Mouse (Mus musculus): Measurements from ENCODE around the gene Tbpl2. TPM values are rescaled to one million over a fixed set of nuclear protein-coding genes. Genes with fewer than 3 reads are reported as not detected.

Gene Tbpl2
- total RNA-seq (2015; ENCODE audit: low replicate concordance), result not detected in 2 replicates
- not detected in 2 replicates for total RNA-seq (2017; ENCODE audit: low replicate concordance)

DNA sequence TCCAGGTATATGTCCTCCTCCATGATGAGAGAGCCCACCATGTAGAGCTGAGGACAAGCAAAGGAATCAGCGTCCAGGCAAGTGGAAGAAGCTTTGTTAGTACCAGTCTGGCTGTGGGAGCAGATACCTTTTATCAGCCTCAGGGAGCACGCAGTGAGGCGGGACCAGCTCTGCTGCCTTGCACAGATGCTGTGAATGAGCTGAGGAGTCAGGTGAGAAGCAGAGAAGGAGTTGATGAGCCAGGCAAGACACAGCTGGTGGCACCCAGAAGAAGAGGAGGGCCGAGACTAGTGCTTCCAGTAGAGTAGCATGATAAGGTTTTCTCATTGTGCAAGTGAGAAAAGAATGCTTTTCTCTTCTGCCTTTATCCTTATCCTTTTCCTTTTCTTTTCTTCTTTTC, at the start of gene Tbpl2:
Gene Tbpl2, minus strand, starts transcription at position 101 of the 400 bp plus-strand sequence.
- no peak for ATAC-seq (replicated peaks; ENCODE audit: low FRiP score, poor library complexity, severe bottlenecking)

DNA sequence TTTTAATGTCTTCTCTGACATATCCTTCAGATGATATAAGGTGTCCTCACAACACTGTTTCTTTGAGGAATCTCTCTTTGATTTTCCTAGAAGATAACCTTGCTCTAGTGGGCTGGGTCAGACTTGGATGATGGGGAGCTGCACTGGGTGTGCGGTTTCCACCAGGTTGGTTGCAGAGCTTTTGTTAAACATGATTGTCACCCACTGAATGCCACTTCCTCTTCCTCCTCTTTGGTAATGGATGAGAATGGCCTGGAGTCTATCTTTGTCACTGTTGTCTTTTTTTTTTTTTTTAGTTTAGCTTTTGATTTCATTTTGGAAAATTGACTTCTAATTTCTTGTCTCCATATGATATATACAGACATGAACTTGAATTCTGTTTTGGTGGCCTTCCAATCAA, 38.0 kb upstream of the Tbpl2 start:
- no peak for ATAC-seq (replicated peaks; ENCODE audit: low FRiP score, poor library complexity, severe bottlenecking)

DNA sequence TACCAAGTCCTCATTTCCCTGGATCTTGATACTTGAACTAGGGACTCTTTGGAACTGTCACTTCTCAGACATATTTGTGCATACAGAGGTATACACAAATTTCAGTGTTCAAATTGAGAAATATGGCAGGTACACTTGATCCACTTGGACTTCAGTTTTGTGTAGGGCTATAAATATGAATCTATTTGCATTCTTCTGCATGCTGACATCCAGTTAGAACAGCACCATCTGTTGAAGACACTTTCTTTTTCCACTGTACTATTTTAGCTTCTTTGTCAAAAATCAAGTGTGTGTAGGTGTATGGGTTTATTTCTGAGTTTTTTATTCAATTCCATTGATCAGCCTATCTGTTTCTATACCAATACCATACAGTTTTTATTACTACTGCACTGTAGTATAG, 12.7 kb upstream of the Tbpl2 start:
- ATAC-seq (replicated peaks; ENCODE audit: low FRiP score, poor library complexity, severe bottlenecking), result no peak

DNA sequence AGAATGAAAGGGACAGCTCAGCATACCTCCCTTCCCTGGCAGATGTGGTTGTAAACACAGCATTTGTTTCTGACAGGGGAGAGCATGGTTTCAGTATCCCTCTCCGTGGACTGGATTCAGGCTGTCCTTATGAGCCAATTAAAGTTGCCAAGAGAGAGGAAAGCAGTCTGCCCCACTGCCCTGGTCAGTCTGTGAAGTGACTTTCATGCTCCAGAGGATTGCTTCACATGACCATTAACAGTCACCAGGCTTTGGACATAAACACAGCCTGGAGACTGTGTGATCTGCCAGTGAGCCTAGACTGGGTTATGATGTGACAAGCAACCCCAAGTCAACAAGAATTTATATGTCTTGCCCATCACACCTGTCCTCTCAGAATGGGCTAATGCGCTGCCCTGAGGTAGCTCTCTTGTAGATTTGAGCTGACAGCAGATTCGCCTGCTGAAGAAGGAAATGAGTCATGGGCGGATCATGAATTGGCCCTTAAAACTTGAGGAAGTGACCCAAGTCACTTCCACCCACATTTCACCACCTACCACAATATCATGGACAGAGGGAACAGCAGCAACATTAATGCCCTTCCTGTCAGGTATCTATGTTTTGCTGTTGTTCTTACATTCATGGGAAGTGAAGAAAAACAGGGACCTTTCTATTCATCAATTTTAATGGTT, 7.4 kb upstream of the Tbpl2 start:
- ATAC-seq (replicated peaks; ENCODE audit: low FRiP score, poor library complexity, severe bottlenecking), result no peak

DNA sequence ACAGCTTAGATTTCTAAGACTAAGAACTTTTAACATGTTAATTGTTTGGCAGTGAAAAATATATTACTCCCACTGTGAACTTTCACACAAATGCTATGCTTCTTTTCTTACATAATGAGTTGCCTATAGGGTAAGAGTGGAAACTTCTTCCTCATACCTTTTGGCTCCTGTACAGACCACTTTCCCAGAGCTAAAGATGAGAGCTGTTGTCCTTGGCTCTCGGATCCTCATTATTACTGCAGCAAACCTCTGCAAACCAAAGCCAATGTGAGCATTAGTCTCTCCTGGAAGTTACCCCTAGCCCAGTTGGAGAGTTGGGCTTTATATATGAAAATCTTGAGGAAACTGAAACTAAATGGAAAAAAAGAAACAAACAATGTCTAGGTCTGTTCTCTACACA, 5.5 kb downstream of the Tbpl2 start:
- no peak for ATAC-seq (replicated peaks; ENCODE audit: low FRiP score, poor library complexity, severe bottlenecking)

DNA sequence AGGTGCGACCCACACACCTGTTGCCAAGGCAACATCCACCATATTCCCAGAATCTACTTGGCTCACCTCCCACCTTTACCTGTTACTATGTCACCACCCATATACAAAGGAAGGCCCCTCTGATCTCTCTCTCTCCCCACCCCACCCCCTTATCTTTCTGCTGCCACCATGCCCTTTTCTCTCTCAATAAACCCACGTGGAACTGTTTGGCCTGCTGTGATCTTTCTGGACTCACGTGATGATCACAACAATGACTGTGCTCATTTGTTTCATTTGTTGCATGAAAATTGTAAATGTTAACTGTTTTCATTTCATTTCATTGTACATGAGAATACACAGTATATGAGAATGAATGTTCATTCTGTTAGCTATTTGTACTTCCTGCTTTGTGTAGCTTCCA, 45.9 kb downstream of the Tbpl2 start:
- no peak for ATAC-seq (replicated peaks; ENCODE audit: low FRiP score, poor library complexity, severe bottlenecking)

DNA sequence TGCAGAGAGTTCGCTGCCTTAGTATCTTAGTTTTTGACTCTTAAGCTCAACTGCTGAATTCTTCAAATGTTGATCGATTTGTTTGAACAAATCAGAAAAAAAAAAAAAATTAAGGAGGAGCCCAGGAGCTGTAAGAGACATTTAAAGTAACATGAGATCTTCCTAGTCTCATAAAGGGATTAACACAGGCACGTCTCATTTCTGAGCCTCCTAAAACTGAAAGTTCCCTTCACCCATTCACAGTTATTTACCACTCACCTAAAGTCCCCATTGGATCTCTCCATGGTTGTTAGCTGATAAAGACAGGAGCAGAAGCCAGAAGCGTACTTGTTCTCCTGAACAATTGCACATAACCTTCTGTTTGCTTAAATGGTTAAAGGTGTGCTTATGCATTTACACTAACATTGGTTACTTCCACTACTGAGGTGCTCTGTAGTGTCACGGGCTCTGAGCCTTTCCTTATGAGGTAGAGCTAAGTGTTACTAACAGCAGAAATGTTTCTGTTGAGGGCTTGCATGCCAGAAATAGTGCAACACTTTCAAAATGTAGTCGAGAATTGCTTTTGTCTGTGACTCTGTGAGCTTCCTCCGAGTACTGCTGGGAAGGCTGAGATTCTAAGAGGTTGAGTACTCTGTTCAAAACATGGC, 46.9 kb downstream of the Tbpl2 start, which contains the start of gene Hnmt:
Gene Hnmt, minus strand, starts transcription at position 51 of the 647 bp plus-strand sequence.
- ATAC-seq (replicated peaks; ENCODE audit: low FRiP score, poor library complexity, severe bottlenecking), result no peak

DNA sequence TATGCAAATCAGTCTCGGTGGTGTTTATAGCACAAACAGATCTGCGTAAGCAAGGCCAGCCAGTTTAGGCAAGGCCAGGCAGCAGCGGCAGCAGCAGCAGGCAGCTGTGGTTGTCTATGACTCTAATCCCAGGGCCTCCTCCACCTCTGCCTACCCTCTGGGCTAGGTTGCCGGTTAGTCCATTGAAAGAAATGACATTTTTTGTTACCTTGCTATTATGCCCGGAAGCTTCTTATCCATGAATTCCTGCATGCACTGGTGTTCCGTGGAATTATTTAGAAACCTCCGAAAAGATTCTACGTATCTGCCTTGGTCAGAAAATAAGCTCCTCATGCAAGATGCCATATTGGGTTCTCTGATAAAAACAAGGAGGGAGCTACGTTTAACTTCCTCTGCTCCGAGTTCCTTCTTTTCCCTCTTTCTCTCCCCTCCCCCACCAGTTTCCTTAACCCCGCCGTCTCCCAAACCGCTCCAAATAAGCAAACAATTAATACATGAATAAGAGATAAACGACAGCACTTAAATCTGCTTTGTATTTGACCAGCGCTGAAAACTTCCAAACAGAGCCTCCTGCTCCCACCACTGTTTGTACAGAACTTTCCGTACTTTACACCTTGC, 47.8 kb downstream of the Tbpl2 start:
- no peak for ATAC-seq (replicated peaks; ENCODE audit: low FRiP score, poor library complexity, severe bottlenecking)

DNA sequence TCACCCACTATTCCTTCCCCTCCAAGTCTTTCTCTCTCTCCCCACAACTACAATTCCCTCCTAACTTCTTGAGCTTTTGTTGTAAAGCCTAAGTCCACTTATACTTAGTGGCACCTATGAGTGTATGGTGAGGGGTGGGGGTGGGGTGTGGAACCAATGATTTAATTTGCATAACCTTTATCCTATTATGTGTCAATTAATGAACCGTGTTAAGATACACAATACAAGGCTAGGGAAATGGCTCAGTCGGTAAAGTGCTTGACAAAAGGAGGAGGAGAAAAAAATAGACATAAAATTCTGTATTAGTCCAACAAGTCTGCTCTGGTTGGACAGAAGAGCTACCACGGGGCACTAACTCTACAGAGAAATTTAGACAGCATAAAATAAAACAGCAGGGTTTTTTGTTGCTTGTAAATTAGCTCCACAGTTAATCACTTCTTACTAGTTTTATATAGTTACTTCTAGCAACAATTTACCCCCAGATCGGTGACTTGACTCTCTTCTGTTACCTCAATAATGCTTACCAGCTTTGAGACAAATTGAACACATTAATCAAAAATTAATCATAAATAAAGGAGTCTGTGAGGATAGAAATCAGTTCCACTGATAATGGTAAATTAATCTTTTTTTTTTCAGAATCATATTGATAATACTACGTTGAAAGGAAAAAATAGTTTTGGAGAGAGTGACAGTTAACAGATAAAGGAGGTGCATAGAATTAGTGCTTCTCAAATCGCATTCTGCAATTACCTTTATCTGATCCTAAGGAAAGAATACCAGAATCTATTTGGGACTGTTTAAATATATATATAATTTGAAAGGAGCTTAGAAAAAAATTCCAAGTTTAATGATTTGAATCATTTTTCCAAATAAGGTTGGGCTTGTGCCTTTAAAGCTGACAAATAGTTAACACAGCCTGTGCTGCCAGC, 48.6 kb downstream of the Tbpl2 start:
- no peak for ATAC-seq (replicated peaks; ENCODE audit: low FRiP score, poor library complexity, severe bottlenecking)

DNA sequence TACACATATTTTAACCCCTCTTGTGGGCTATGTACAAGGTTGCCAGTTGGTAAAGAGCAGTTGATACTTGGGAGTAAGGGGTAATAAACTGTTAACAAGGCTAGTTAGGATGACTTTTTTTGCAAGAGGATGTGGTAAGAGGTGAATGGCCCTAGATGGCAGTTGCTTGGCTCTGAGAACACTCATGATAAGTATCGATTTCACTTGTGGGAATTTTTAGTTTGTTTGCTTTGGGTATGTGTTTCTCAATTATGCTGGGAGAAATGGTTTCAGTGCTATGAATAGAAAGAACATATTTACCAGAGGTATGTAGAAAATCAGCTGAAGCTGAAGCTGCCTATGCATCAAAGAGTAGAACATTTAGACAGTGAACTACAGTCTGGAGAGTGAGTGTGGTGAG, 53.5 kb downstream of the Tbpl2 start:
- ATAC-seq (replicated peaks; ENCODE audit: low FRiP score, poor library complexity, severe bottlenecking), result no peak

DNA sequence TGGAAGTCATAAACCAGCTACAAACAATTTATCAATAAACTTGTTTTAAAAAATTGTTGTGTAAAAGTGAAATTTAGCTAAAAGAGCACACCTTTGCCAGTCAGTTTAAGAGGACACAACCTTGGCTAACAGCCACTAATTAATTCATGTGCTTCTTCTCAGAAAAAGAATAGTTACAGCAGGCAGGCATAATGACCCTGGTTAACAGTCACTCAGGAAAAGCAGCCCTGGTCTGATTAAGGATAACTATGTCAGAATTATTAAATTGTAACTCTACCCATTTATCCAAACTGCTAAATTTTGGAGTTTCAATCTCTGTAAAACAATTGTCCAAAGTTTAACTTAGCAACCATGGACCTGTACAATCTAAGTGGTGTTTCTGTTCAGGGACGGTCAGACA, 55.9 kb downstream of the Tbpl2 start:
- ATAC-seq (replicated peaks; ENCODE audit: low FRiP score, poor library complexity, severe bottlenecking), result no peak

Other genes with a start within 250 kb of the Tbpl2 start
- 5.4 and 9.8 TPM in 2 replicates for gene Hnmt, start 47.2 kb downstream of the Tbpl2 start, total RNA-seq (2015; ENCODE audit: low replicate concordance)
- 8.6 TPM in 2 replicates for gene Hnmt, start 47.2 kb downstream of the Tbpl2 start, total RNA-seq (2017; ENCODE audit: low replicate concordance)
- gene Il1f8, start 56.6 kb upstream of the Tbpl2 start, total RNA-seq (2015; ENCODE audit: low replicate concordance), result not detected in 2 replicates
- gene Il1f8, start 56.6 kb upstream of the Tbpl2 start, total RNA-seq (2017; ENCODE audit: low replicate concordance), result not detected in 2 replicates
- gene Il1f9, start 89.9 kb upstream of the Tbpl2 start, total RNA-seq (2015; ENCODE audit: low replicate concordance), result 5.9 and 26.1 TPM in 2 replicates
- gene Il1f9, start 89.9 kb upstream of the Tbpl2 start, total RNA-seq (2017; ENCODE audit: low replicate concordance), result 6.1 and 7.1 TPM in 2 replicates
- not detected in 2 replicates for gene Il1f6, start 118.8 kb upstream of the Tbpl2 start, total RNA-seq (2015; ENCODE audit: low replicate concordance)
- not detected in 2 replicates for gene Il1f6, start 118.8 kb upstream of the Tbpl2 start, total RNA-seq (2017; ENCODE audit: low replicate concordance)
- not detected in 2 replicates for gene Il1f5, start 180.4 kb upstream of the Tbpl2 start, total RNA-seq (2015; ENCODE audit: low replicate concordance)
- gene Il1f5, start 180.4 kb upstream of the Tbpl2 start, total RNA-seq (2017; ENCODE audit: low replicate concordance), result 0.70 TPM in 1 of 2 replicates, not detected in the other
- not detected in 2 replicates for gene Il1f10, start 194.6 kb upstream of the Tbpl2 start, total RNA-seq (2015; ENCODE audit: low replicate concordance)
- gene Il1f10, start 194.6 kb upstream of the Tbpl2 start, total RNA-seq (2017; ENCODE audit: low replicate concordance), result not detected in 2 replicates
- gene Il1rn, start 240.3 kb upstream of the Tbpl2 start, total RNA-seq (2015; ENCODE audit: low replicate concordance), result 10.7 and 15.4 TPM in 2 replicates
- gene Il1rn, start 240.3 kb upstream of the Tbpl2 start, total RNA-seq (2017; ENCODE audit: low replicate concordance), result 3.9 and 8.9 TPM in 2 replicates